Mouse (Mus musculus) hindbrain, embryonic 16.5 days (tissue): ENCODE results near the gene Fer. TPM values are rescaled to one million over a fixed set of nuclear protein-coding genes. Genes with fewer than 3 reads are reported as not detected.

Experiments used
- polyA plus RNA-seq: library from polyadenylated mRNA; unstranded; fragments of >200 nt; fragmentation: Nextera tagmentation; extraction: Ambion mirVana; gene quantifications from 2 replicates; pipeline ENCODE4 v1.2.1, GENCODE M21; 2015

Gene Fer
- polyA plus RNA-seq, 1 experiment from 2014 or later = 33.4 TPM

Other genes with a start within 250 kb of the Fer start
- gene A930002H24Rik, start 729 bp downstream of the Fer start, polyA plus RNA-seq = 2.8 and 3.3 TPM in 2 replicates